Mouse (Mus musculus): ENCODE measurements around the gene Bub1b.

DNA sequence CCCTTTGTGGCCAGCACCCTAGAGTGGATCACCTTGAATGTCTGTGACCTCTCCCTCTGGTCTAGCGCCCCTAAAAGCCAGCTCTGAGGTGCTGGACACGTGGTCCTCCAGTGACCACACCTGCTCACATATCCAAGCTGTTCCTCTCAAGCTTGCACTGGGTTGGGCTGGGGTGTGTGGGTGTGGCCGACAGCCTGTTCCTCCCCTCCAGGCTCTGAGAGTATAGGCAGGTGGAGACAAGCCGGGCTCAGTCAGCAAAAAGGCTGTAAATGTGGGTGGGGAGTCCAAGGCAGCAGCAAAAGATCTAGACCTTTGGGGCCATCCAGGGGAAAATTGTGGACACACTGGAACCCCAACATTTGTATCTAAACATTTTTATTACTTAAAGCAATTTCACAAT, 60.4 kb downstream of the Bub1b start:
- TF ChIP-seq GATA1 (IDR thresholded peaks at IDR 0.05; ENCODE audit: low read length) (no peak), TAL1 (IDR thresholded peaks at IDR 0.05; ENCODE audit: low read length) (no peak)

Data from erythroblast, embryonic 14.5 days (primary cell).